Mouse (Mus musculus) hindlimb bud, embryonic 11.5 days (tissue): ENCODE measurements around the gene Chrna1.
"Not testable (repeated sequence)": the region's sequence is repeated elsewhere in the genome, so short reads cannot be mapped to it uniquely, and the experiment has no call there.

Experiments
- DNase-seq: peaks from one replicate; pipeline ENCODE4 v3.0.0-alpha.2; 2012; ENCODE audit warnings: low read depth, low spot score; ENCODE audit errors: extremely low spot score

Chrna1 gene

GRCm38 (mm10) chr2:73557956-73558355 is 22.2 kb downstream of the Chrna1 start:
- no peak for DNase-seq

- DNase-seq, result not testable (repeated sequence)
Observed at GRCm38 (mm10) chr2:73557061-73557460, 23.1 kb downstream of the Chrna1 start.

GRCm38 (mm10) chr2:73554389-73554788 is 25.7 kb downstream of the Chrna1 start:
- DNase-seq, result no peak

GRCm38 (mm10) chr2:73552926-73553325 is 27.2 kb downstream of the Chrna1 start:
- DNase-seq, result no peak

- DNase-seq, result no peak
Observed at GRCm38 (mm10) chr2:73550725-73551124, 29.4 kb downstream of the Chrna1 start.

- no peak for DNase-seq
Observed at GRCm38 (mm10) chr2:73548542-73548941, 31.6 kb downstream of the Chrna1 start.

GRCm38 (mm10) chr2:73547256-73547655 is 32.9 kb downstream of the Chrna1 start:
- no peak for DNase-seq

- no peak for DNase-seq
Observed at GRCm38 (mm10) chr2:73545556-73545955, 34.6 kb downstream of the Chrna1 start.

- no peak for DNase-seq
Observed at GRCm38 (mm10) chr2:73540450-73541162, 39.5 kb downstream of the Chrna1 start.

GRCm38 (mm10) chr2:73539697-73540096 is 40.4 kb downstream of the Chrna1 start:
- no peak for DNase-seq

GRCm38 (mm10) chr2:73539141-73539540 is 41.0 kb downstream of the Chrna1 start:
- no peak for DNase-seq

GRCm38 (mm10) chr2:73538590-73538989 is 41.5 kb downstream of the Chrna1 start:
- no peak for DNase-seq

- no peak for DNase-seq
Observed at GRCm38 (mm10) chr2:73536091-73536783, 43.9 kb downstream of the Chrna1 start.

- DNase-seq, result no peak
Observed at GRCm38 (mm10) chr2:73534720-73535119, 45.4 kb downstream of the Chrna1 start.

GRCm38 (mm10) chr2:73530487-73530886 is 49.7 kb downstream of the Chrna1 start:
- no peak for DNase-seq

- no peak for DNase-seq
Observed at GRCm38 (mm10) chr2:73529356-73530330, 50.5 kb downstream of the Chrna1 start, which contains the start of gene Wipf1. Wipf1 (minus strand) TSS chr2:73529734.

- DNase-seq, result no peak
Observed at GRCm38 (mm10) chr2:73528516-73529355, 51.4 kb downstream of the Chrna1 start.

GRCm38 (mm10) chr2:73527956-73528355 is 52.2 kb downstream of the Chrna1 start:
- DNase-seq, result no peak

GRCm38 (mm10) chr2:73526691-73527090 is 53.4 kb downstream of the Chrna1 start:
- no peak for DNase-seq

- no peak for DNase-seq
Observed at GRCm38 (mm10) chr2:73522891-73523290, 57.2 kb downstream of the Chrna1 start.
